Mouse (Mus musculus): ENCODE data around the gene Abcb8. TPM values are rescaled to one million over a fixed set of nuclear protein-coding genes. Genes with fewer than 3 reads are reported as not detected.

Abcb8 gene
- polyA plus RNA-seq, 1 experiment from 2014 or later, result 56.5 TPM

GRCm38 (mm10) chr5:24442029-24442428 is 48.6 kb downstream of the Abcb8 start:
- no peak overlapping the region for H3K9ac ChIP-seq
- no peaks in the 10 kb centered on the region for H3K9me3 ChIP-seq
- peaks cover 21% of the 10 kb centered on the region for H3K36me3 ChIP-seq
- H3K27ac ChIP-seq (replicated peaks), result no peak overlapping the region
- ATAC-seq (ENCODE audit: low FRiP score, low read depth), result no peak
- no peak overlapping the region for H3K4me3 ChIP-seq
- 91% methylated on average over 9 of the region's 9 CpGs for whole genome bisulfite sequencing
- H3K4me1 ChIP-seq (replicated peaks), result peaks cover 27% of the 10 kb centered on the region
- no peak overlapping the region for H3K4me2 ChIP-seq
- H3K27me3 ChIP-seq, result no peaks in the 10 kb centered on the region

DNA sequence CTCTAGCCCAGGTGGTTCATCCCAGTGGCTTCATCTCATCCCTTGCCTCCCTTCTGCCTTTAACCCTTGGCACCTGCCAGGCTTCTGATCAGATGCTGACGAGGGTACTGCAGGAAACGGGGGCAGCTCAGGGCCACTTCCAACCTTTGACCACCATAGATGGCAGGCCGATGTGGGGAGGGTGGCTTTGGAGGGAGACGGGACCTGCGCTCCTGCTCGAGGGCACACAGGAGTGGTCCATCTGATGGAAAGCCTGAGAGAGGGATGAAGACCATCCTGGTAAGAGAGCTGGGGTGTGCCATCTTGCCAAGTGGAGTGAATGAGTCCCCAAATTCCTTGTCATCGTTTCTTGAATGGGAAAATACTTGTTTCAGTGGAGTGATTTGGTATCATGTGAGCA is 49.7 kb downstream of the Abcb8 start:
- 93% methylated on average over 7 of the region's 7 CpGs for WGBS

DNA sequence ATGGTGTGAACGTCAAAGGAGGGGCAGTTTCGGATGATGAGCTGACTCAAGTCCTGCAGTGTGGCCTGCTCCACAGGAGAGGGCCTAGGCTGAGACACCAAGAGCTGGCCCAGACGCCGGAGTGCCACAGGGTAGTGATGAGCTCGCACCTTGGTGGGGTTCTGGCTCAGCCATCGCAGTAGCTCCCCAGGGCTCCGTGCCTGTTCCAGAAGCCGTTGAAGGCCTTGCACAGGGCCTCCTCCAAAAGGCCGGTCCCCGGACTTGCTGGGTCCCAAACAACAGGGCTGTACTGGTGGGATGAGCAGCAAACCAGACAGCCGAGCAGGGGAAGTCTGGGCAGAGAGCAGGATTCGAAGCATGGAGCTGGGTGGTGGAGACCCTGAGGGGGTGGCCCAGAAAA is 50.5 kb downstream of the Abcb8 start:
- peak overlapping the region; percentile 93 for H3K4me3 ChIP-seq
- H3K4me1 ChIP-seq (replicated peaks), result peaks cover 39% of the 10 kb centered on the region
- peak overlapping the region; percentile 96; the same call in 1 of the 2 replicates for H3K27ac ChIP-seq (replicated peaks)
- H3K9ac ChIP-seq, result peak overlapping the region; percentile 97; the same call in 1 of the 2 replicates
- peak overlapping the region; percentile 92 for H3K4me2 ChIP-seq
- H3K27me3 ChIP-seq, result no peaks in the 10 kb centered on the region
- ATAC-seq (ENCODE audit: low FRiP score, low read depth), result no peak
- H3K36me3 ChIP-seq, result peaks cover 21% of the 10 kb centered on the region
- WGBS, result 85% methylated on average over 12 of the region's 12 CpGs
- no peaks in the 10 kb centered on the region for H3K9me3 ChIP-seq

More for the DNA sequence above, 49.7 kb downstream of the Abcb8 start:
- Histone ChIP-seq H3K4me1 (replicated peaks) (peaks cover 39% of the 10 kb centered on the region), H3K4me2 (no peak overlapping the region), H3K36me3 (peaks cover 21% of the 10 kb centered on the region), H3K27me3 (no peaks in the 10 kb centered on the region), H3K9ac (no peak overlapping the region), H3K9me3 (no peaks in the 10 kb centered on the region), H3K27ac (replicated peaks) (no peak overlapping the region), H3K4me3 (no peak overlapping the region)
- no peak for ATAC-seq (ENCODE audit: low FRiP score, low read depth)

DNA sequence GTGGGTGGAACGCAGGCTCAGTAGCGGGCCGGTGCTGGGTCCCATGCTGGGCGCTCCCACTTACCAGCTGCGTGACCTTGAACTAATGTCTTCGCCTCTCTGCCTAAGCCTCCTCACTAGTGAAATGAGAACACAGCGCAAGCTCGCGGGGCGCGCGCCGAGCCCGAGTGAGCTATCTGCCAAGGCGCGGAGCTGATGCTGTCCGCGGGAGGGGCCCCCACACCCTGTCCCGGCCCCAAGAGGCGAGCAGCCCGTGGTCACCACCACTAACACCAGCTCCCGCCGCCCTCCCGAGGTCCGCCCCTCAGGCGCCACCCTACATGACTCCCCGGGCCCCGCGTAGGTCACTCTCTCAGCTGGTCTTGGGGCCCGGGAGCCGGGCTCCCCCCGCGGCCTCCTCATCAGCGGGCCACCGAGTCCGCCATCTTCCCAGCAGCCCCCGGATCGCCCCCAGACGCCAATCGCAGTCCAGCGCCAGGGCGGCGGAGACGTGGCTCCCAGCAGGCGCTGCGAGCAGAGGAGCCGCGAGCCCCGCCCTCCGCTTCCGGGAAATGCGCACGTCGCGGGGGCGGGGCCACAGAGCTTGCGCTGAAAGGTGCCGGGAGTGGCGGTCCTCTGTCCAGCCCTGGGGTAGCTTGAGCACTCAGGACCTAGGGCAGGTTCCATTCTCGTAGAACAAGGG is 51.4 kb downstream of the Abcb8 start, which contains the start of gene Fastk:
Gene Fastk (minus strand): TSS at position 542 of the 682 bp plus-strand sequence.
- ATAC-seq (ENCODE audit: low FRiP score, low read depth), result peak; percentile 83
- H3K4me3 ChIP-seq, result peak within 1 kb of the TSS; percentile 93
- H3K4me1 ChIP-seq (replicated peaks), result peaks cover 39% of the 10 kb centered on the region
- no peaks in the 10 kb centered on the region for H3K9me3 ChIP-seq
- peak within 1 kb of the TSS; percentile 97 for H3K9ac ChIP-seq
- H3K27ac ChIP-seq (replicated peaks), result peak within 1 kb of the TSS; percentile 96
- under 1% methylated on average over 60 of the region's 60 CpGs for WGBS
- H3K36me3 ChIP-seq, result peaks cover 18% of the 10 kb centered on the region; the same call in 1 of the 2 replicates
- H3K27me3 ChIP-seq, result no peaks in the 10 kb centered on the region
- peak within 1 kb of the TSS; percentile 92 for H3K4me2 ChIP-seq

GRCm38 (mm10) chr5:24445428-24446080 is 52.1 kb downstream of the Abcb8 start:
- peaks cover 13% of the 10 kb centered on the region; the same call in 1 of the 2 replicates for H3K36me3 ChIP-seq
- H3K4me3 ChIP-seq, result peak overlapping the region; percentile 93
- H3K9me3 ChIP-seq, result no peaks in the 10 kb centered on the region
- peak overlapping the region; percentile 20; the same call in 1 of the 2 replicates for H3K9ac ChIP-seq
- ATAC-seq (ENCODE audit: low FRiP score, low read depth), result peak; percentile 11; the same call in 1 of the 2 replicates
- peak overlapping the region; percentile 92 for H3K4me2 ChIP-seq
- peaks cover 39% of the 10 kb centered on the region for H3K4me1 ChIP-seq (replicated peaks)
- WGBS, result 60% methylated on average over 20 of the region's 20 CpGs
- no peaks in the 10 kb centered on the region for H3K27me3 ChIP-seq
- peak overlapping the region; percentile 96 for H3K27ac ChIP-seq (replicated peaks)

DNA sequence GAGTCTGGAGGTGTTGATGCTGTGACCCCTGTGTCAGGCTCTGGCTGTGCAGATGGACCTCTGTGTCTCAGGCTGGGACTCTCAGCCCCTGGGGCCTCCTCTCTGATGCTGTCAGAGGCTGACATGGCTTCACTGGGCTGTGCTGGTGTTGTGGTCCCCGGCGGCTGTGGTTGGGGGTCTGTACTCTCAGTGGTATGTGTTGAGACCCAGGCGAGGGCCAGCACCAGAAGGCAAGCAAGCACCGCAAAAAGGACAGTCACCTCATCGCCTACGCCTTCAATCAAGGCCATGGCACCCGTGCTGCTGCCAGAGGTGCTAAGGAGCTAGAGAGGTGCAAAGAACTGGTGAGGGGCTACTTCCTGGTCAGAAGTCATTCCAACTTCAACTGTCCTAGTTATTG is 53.2 kb downstream of the Abcb8 start:
- H3K9ac ChIP-seq, result no peak overlapping the region
- H3K4me3 ChIP-seq, result peak overlapping the region; percentile 73; the same call in 1 of the 2 replicates
- peaks cover 46% of the 10 kb centered on the region for H3K4me1 ChIP-seq (replicated peaks)
- H3K27me3 ChIP-seq, result no peaks in the 10 kb centered on the region
- H3K27ac ChIP-seq (replicated peaks), result no peak overlapping the region
- 0 out of 2 replicates have a peak, but pooled peaks cover 9% of the 10 kb centered on the region for H3K36me3 ChIP-seq
- ATAC-seq (ENCODE audit: low FRiP score, low read depth), result no peak
- H3K9me3 ChIP-seq, result no peaks in the 10 kb centered on the region
- 95% methylated on average over 7 of the region's 7 CpGs for WGBS
- peak overlapping the region; percentile 86 for H3K4me2 ChIP-seq

GRCm38 (mm10) chr5:24447624-24448298 is 54.3 kb downstream of the Abcb8 start, which contains the start of gene Tmub1:
Gene Tmub1, minus strand, starts transcription at chr5:24447854.
- peaks cover 46% of the 10 kb centered on the region for H3K4me1 ChIP-seq (replicated peaks)
- ATAC-seq (ENCODE audit: low FRiP score, low read depth), result peak; percentile 72
- peak within 1 kb of the TSS; percentile 62 for H3K27ac ChIP-seq (replicated peaks)
- H3K4me3 ChIP-seq, result peak within 1 kb of the TSS; percentile 73
- 2% methylated on average over 33 of the region's 34 CpGs for WGBS
- no peaks in the 10 kb centered on the region for H3K9me3 ChIP-seq
- 0 out of 2 replicates have a peak, but pooled peaks cover 8% of the 10 kb centered on the region for H3K36me3 ChIP-seq
- H3K4me2 ChIP-seq, result peak within 1 kb of the TSS; percentile 86
- peak within 1 kb of the TSS; percentile 77 for H3K9ac ChIP-seq
- no peaks in the 10 kb centered on the region for H3K27me3 ChIP-seq

- no peaks in the 10 kb centered on the region for H3K9me3 ChIP-seq
- WGBS, result 2% methylated on average over 33 of the region's 66 CpGs
- H3K27ac ChIP-seq (replicated peaks), result peak overlapping the region; percentile 87
- ATAC-seq (ENCODE audit: low FRiP score, low read depth), result peak; percentile 68
- peak overlapping the region; percentile 99 for H3K4me2 ChIP-seq
- H3K4me3 ChIP-seq, result peak overlapping the region; percentile 94
- H3K9ac ChIP-seq, result peak overlapping the region; percentile 92
- H3K4me1 ChIP-seq (replicated peaks), result peaks cover 61% of the 10 kb centered on the region
- H3K36me3 ChIP-seq, result no peaks in the 10 kb centered on the region
- H3K27me3 ChIP-seq, result no peaks in the 10 kb centered on the region
Observed at GRCm38 (mm10) chr5:24451264-24452029, 58.0 kb downstream of the Abcb8 start.

- Histone ChIP-seq H3K4me3 (peak within 1 kb of the TSS; percentile 94), H3K9me3 (no peaks in the 10 kb centered on the region), H3K4me1 (replicated peaks) (peaks cover 57% of the 10 kb centered on the region), H3K36me3 (no peaks in the 10 kb centered on the region), H3K27me3 (no peaks in the 10 kb centered on the region), H3K9ac (peak within 1 kb of the TSS; percentile 92), H3K4me2 (peak within 1 kb of the TSS; percentile 99), H3K27ac (replicated peaks) (peak within 1 kb of the TSS; percentile 87)
- under 1% methylated on average over 52 of the region's 85 CpGs for WGBS
- peak; percentile 4; the same call in 1 of the 2 replicates for ATAC-seq (ENCODE audit: low FRiP score, low read depth)
Observed at GRCm38 (mm10) chr5:24452030-24452690, 58.7 kb downstream of the Abcb8 start, which contains the start of gene Agap3. Gene Agap3, plus strand, starts transcription at chr5:24452177.

DNA sequence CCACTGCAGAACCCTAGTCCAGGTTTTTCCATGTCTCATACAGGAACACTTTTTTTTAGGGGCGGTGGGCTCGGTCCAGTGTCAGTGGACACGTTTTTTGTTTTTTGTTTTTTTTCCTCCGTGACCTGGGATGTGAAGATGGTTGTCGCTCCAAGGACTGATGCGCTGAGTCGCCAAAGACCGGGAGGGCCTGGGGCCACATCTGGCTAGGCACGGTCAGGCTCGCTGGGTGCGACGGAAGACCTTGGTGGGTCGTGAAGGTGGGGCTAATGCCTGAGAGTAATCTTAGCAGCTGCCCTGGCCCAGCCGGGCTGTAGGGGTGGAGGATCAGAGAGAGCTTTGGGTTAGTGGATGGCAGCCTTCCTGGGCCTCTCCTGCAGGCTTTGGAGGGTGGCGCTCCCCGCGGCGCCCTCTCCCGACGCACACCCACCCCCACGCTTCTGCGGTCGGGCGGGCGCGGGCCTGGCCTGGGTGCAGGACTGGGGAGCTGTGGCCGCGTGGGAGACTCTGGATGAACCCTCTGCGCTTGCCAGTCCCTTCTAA is 59.3 kb downstream of the Abcb8 start:
- H3K4me2 ChIP-seq, result peak overlapping the region; percentile 99
- H3K9ac ChIP-seq, result peak overlapping the region; percentile 92
- H3K4me1 ChIP-seq (replicated peaks), result peaks cover 51% of the 10 kb centered on the region
- peak overlapping the region; percentile 87 for H3K27ac ChIP-seq (replicated peaks)
- H3K27me3 ChIP-seq, result no peaks in the 10 kb centered on the region
- H3K36me3 ChIP-seq, result no peaks in the 10 kb centered on the region
- H3K9me3 ChIP-seq, result no peaks in the 10 kb centered on the region
- peak overlapping the region; percentile 94 for H3K4me3 ChIP-seq
- peak; percentile 15; the same call in 1 of the 2 replicates for ATAC-seq (ENCODE audit: low FRiP score, low read depth)
- WGBS, result under 1% methylated on average over 29 of the region's 29 CpGs
